Mouse (Mus musculus) kidney, adult 2 months (tissue): Measurements from ENCODE around the gene Galnt14.

Experiments
- CTCF ChIP-seq: fragments of 200-500 bp; conservative IDR thresholded peaks from 2 replicates; pipeline ENCODE4 v1.5.1; 2011; ENCODE audit warnings: low read depth, mild to moderate bottlenecking, control low read depth, low read length, moderate library complexity, mixed read lengths; ENCODE audit not compliant: insufficient read depth, insufficient read length
- POLR2A ChIP-seq: fragments of 200-500 bp; IDR thresholded peaks from one replicate; pipeline ENCODE4 v1.6.1; 2011; ENCODE audit warnings: low read depth, low read length, control low read depth

- TF ChIP-seq CTCF (no peak), POLR2A (no peak)
These were observed 867 bp downstream of the Galnt14 start for GRCm38 (mm10) chr17:73709131-73710041.
